Mouse (Mus musculus): ENCODE data around the gene Klf14. TPM values are rescaled to one million over a fixed set of nuclear protein-coding genes. Genes with fewer than 3 reads are reported as not detected.

Klf14 gene
- polyA plus RNA-seq, 1 experiment from 2014 or later = 0.33 TPM

Other genes starting within 250 kb of the Klf14 start
- 283 and 328 TPM in 2 replicates for gene Mest, start 235.5 kb downstream of the Klf14 start, polyA plus RNA-seq (2015; fragmentation: Nextera tagmentation; extraction: Ambion mirVana)
- gene Copg2, start 62.3 kb downstream of the Klf14 start, polyA plus RNA-seq (2015; fragmentation: Nextera tagmentation; extraction: Ambion mirVana) = 27.0 and 31.1 TPM in 2 replicates
- gene Tsga13, start 43.5 kb downstream of the Klf14 start, polyA plus RNA-seq (2015; fragmentation: Nextera tagmentation; extraction: Ambion mirVana) = 0.19 and 0.31 TPM in 2 replicates

Measured in forebrain, embryonic 16.5 days (tissue).